Mouse (Mus musculus): ENCODE measurements around the gene Dmc1.

The Dmc1 gene

DNA sequence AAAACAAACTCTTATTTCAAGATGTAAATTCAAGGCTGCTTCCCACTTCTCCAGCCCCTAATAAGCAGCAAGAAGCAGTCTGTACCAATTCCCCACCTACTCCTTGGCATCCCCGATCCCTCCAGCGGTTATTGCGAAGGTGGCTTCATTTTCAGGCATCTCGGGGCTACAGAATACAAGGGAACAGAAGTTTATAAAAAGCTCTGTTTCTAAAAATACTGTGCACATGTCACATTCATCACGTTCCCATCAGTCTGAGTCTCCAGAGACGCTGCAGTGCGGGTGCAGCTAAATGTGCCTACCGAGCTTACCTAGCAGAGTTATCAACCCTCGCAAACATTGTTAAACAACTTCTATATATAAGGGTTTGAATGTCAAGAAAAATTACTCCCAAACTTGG is 42.5 kb downstream of the Dmc1 start:
- DNase-seq (ENCODE audit: low spot score), result no peak

DNA sequence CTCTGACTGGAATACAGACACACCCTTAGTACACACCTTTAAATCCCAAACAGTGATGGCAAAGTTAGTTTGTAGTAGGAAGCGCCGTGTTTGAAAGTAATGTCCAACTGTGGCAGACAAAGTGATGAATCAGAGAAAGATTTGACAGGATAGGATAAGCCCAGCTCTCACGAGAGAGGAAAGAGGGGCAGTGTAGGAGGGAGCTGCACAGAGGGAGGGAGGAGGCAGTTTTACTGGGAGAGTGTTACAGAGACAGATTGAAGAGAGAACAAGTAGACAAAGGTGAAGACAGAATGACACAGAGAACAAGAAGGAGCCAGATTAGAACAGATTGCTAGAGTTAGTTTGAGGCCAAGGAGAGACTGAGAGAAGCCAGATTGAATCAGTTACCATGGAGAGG is 45.3 kb downstream of the Dmc1 start:
- no peak for DNase-seq (ENCODE audit: low spot score)

- DNase-seq (ENCODE audit: low spot score), result no peak
Observed at GRCm38 (mm10) chr15:79552566-79552965, 52.3 kb downstream of the Dmc1 start.

- DNase-seq (ENCODE audit: low spot score), result no peak
Observed at GRCm38 (mm10) chr15:79548226-79548625, 56.7 kb downstream of the Dmc1 start.

GRCm38 (mm10) chr15:79547289-79547820 is 57.6 kb downstream of the Dmc1 start:
- no peak for DNase-seq (ENCODE audit: low spot score)

- peak; percentile 94 for DNase-seq (ENCODE audit: low spot score)
Observed at GRCm38 (mm10) chr15:79546410-79547288, 58.3 kb downstream of the Dmc1 start, which contains the start of gene Ddx17. Ddx17 (minus strand) TSS chr15:79546741.

DNA sequence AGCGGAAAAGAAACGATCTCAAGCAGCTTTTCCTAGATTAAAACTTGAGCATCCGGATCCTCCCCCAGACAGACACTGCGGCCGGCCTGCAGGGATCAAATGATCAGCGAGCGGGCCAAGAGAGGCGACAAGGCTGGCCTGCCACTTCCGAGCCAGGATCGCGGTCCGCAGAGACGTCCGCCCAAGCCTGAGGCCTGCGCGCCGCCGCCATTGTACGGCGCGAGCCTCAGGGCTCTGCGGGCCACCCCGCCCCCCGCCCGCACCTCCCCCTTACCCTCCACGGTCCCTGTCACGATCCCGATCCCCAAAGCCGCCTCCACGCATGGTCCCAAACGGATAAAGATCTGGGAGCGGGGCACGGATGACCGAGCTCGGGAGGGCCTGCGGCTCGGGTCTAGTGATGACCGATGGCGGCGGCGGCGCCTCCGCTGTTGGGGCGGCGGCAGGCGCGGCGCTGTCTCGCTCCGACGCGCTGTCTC is 58.9 kb downstream of the Dmc1 start:
- DNase-seq (ENCODE audit: low spot score), result no peak

DNA sequence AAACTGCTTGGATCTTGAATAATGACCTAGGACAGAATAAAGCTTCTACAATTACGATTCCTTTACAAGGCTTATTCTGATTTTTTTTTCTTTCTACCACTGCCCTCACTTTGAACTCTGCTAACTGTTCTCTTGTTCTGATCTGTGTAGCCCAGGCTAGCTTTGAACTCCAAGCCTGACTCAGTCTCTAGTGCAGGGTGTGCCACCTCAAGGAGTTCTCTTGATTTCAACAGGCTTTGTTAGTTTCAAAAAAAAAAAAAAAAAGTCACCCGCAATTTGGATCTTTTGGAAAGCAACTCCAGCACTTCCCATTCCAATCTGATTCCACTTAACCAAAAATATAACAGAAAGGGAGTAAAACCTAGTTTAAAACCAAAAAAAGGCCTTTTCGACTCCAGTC is 59.4 kb downstream of the Dmc1 start:
- DNase-seq (ENCODE audit: low spot score), result no peak

DNA sequence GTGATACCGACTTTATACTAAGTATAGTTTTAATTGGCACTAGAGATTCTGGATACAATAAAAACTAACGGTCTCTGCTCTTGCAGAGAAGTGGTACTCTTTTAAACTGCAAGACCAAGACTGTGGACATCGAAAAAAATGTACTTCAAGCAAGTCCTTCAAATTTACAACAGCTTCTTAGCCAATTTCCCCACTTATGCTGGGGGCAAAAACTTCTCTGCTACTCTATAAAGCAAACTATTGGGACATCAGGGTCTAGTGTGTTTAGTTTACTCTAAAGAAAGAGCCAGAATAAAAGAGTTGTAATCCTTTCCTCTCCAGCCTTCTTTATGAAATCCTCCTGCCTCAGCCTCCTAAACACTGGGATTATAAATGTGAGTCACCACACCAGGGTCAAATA is 60.9 kb downstream of the Dmc1 start:
- no peak for DNase-seq (ENCODE audit: low spot score)

DNA sequence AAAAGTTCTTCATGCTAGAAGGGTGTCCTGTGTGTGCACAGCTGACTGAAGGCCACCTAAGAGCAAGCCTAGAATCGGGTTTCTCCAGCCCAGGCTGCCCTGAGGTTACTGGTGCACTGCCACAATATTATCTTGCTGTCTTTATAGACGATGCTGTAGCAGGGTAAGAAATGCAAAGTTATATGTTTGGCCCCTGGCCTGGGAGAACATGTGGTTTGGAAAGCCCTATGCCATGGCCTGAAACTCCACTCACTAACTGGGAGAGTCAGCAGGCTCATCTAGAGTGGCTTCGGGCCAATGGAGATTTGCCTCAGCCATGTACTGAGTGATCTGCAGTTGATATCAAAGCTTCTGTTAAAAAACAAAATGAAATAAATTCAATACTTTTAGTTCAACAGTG is 71.1 kb downstream of the Dmc1 start:
- DNase-seq (ENCODE audit: low spot score), result no peak

DNA sequence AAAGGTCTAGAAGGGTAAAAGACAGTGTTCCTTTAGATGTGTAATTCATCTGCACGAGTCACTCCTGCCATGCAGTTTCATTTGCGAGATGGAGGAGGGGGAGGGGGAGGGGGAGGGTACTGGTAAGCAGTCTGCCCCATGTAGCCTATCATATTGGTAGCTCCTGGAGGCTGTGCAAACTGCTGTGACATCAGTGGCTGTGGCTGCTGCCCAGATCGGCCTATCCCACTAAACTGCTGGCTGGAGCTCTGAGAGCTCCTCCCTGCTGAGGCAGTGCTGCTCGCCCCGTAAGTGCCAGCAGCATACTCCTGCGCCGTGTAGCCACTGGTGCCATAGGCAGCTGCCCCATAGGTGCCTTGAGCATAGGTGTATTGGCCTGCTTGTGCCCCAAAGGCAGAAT is 75.0 kb downstream of the Dmc1 start:
- no peak for DNase-seq (ENCODE audit: low spot score)

DNA sequence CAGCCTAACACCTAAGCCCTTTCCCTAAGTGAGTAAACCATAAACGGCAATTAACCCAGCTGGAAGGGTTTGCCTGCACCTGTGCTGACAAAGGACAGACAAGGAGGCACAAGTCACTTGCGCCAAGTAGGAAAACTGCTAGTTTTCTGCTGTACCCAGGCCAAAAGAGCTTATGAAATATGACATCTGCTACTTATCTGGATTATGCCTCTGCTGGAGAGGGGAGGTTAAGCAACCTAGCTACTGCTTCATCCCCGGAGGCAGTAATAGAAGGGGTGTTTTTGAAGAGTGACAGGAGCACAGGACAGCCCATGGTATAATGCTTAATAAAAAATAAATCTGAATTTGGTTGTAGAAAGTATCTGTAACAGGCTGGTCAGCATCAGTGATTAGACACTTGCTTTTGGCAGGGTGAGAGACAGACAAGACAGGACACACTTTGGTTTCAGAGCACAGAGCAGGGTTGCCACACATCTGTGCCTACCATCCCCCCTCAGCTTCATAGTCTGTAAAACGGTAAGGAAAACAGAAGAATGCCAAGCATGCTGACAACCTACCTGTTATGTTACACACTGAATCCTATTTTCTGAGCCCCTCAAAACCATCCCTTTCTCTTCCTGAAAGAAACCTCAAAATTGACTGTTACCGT is 76.8 kb downstream of the Dmc1 start:
- DNase-seq (ENCODE audit: low spot score), result no peak

DNA sequence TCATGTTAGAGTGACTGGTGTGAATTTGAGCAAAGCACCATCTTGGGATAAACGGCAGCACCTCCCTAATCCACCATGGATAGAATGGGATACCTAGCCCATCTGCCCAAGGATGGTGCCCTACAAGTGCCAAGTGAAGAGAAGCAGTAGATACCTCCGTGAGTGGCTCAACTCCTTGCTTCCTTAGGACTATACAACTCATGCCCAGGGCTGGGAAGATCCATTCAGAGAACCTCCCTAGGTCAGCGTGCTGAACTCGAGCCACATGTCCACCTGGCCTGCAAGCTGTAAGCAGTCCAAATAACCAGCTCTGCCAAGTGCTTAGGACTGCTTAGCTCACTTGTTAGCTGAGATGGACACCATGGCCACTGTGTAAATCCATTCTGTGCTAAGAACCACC is 77.7 kb downstream of the Dmc1 start:
- DNase-seq (ENCODE audit: low spot score), result no peak

DNA sequence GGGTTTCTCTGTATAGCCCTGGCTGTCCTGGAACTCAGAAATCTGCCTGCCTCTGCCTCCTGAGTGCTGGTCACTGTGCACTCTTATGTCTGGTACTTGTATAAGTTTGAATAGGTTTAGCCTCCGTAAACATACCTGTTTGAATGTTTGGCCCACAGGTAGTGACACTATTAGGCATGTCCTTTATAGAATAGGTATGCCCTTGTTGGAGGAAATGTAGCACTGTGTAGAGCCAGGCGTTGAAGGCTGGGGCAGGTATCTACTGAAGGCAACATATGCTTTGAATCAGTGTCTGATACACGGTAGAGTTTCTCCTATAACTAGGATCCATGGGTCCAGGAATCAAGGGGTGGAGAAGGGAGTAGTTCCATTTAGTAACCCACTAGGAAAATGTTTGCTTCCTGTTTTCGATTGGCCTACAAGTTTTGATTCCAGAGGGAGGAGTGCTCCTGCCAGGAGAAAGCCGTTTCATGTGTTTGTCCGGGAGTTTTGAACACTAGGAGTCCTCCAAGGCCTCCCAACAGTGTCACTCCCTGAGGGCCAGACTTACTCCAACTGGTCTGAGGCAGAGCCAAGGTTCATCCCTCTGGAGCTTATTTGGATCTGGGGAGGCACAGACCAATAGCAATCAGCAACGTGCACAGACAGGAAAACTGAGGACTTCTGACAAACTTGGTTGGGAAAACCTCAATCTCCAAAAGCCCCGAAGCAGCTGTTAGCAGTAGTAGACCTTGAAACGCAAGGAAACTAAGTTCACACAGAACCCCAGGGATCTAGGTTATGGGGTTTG is 78.7 kb downstream of the Dmc1 start:
- no peak for DNase-seq (ENCODE audit: low spot score)

DNA sequence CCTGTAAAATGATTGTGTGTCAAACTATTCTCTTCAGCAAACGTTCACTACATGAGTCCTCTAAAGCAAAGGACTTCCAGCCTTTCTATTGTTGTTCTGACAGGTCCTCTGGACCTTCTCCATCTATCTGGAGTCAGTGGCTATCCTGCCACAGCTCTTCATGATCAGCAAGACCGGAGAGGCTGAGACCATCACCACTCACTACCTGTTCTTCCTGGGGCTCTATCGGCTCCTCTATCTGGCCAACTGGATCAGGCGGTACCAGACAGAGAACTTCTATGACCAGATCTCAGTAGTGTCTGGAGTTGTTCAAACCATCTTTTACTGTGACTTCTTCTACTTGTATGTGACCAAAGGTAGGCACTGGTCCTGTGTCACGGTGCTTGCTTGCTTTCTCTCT is 79.3 kb downstream of the Dmc1 start:
- DNase-seq (ENCODE audit: low spot score), result no peak

GRCm38 (mm10) chr15:79519400-79520220 is 85.3 kb downstream of the Dmc1 start:
- no peak for DNase-seq (ENCODE audit: low spot score)

DNA sequence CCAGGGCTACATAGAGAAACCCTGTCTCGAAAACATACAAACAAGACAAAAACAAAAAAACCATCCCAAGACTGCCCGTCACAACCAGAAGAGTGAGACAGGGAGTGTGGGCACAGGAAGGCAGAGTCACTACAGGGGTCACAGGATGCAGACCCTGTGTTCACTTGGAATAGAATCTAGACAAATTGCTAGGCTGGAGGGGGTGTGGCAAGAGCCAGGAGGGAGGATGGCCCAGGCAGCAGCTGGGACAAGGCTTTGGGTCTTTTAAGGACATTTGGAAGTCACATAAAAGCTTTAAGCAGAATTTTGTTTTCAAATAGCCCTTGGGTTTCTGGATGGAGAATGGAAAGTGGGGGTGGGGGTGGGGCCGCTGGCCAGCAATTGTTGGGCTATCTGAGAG is 86.3 kb downstream of the Dmc1 start:
- DNase-seq (ENCODE audit: low spot score), result no peak

DNA sequence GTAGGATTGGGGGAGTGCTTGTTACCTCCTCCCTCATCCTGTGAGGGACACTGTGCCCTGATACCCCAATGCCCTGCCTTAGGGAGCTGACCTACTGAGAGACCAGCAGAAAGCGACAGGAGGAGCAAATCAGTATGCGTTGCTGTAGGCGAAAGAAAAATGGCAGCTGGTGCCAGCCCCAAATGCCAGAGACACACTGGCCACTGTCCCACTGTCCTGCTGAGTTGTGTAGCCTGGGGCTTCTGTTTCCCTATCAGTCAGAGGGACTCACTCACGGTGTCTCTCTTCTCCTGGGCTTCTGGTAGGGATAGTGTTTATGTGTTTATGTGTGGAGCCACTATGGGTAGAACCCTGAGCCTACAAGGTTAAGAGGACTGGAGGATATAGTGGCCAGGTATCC is 87.2 kb downstream of the Dmc1 start:
- DNase-seq (ENCODE audit: low spot score), result no peak

- peak; percentile 33 for DNase-seq (ENCODE audit: low spot score)
Observed at GRCm38 (mm10) chr15:79516171-79517096, 88.5 kb downstream of the Dmc1 start, which contains the start of gene Kdelr3. Kdelr3 (plus strand) TSS chr15:79516411.

DNA sequence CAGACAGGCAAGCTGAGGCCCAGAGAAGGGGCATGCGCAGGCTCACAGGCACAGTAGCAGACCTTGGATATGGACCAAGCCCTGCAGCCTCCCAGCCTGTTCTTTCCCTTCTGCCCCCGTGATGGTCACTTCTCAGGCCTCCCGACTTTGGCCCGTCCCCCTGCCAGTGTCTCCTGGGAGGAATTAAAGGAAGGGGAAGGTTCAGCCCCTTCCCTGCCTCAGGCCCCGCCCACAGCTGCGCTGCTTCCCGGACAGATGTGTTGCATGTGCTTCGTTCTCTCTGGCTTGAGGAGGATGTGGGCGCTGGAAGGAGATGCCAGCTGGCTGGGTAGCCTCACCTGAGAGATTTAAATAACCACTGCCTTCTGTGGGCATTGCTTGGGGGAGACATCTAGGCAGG is 91.0 kb downstream of the Dmc1 start:
- no peak for DNase-seq (ENCODE audit: low spot score)
